Mouse (Mus musculus) splenic B cell, adult 2 months (primary cell): ENCODE measurements around the gene Padi2.

Experiments
- DNase-seq: peaks from one replicate; pipeline ENCODE4 v3.0.0-alpha.2; 2011; ENCODE audit warnings: low read depth, low spot score
- H3K27me3 ChIP-seq: 2 replicates; pipeline ENCODE4 v1.6.1; 2012; ENCODE audit warnings: mild to moderate bottlenecking, low read length, moderate library complexity, mixed read lengths; ENCODE audit not compliant: control insufficient read depth, poor library complexity, insufficient read depth, severe bottlenecking
- H3K36me3 ChIP-seq: 2 replicates; pipeline ENCODE4 v1.6.1; 2012; ENCODE audit warnings: mild to moderate bottlenecking, low read length, moderate library complexity, mixed read lengths; ENCODE audit not compliant: control insufficient read depth, poor library complexity, insufficient read depth, severe bottlenecking

Padi2 gene

GRCm38 (mm10) chr4:140905426-140905871 is 695 bp upstream of the Padi2 start:
- DNase-seq: peak; percentile 81
- Histone ChIP-seq H3K27me3 (no peaks in the 10 kb centered on the region), H3K36me3 (no peaks in the 10 kb centered on the region)

GRCm38 (mm10) chr4:140906827-140907280 is 710 bp downstream of the Padi2 start:
- H3K36me3 ChIP-seq: no peaks in the 10 kb centered on the region
- no peak for DNase-seq
- H3K27me3 ChIP-seq: no peaks in the 10 kb centered on the region

- Histone ChIP-seq H3K27me3 (no peaks in the 10 kb centered on the region), H3K36me3 (no peaks in the 10 kb centered on the region)
- DNase-seq: no peak
Observed at GRCm38 (mm10) chr4:140907306-140908024, 1.3 kb downstream of the Padi2 start.

GRCm38 (mm10) chr4:140908627-140909026 is 2.5 kb downstream of the Padi2 start:
- H3K36me3 ChIP-seq: no peaks in the 10 kb centered on the region
- H3K27me3 ChIP-seq: no peaks in the 10 kb centered on the region
- DNase-seq: no peak

GRCm38 (mm10) chr4:140909536-140909935 is 3.4 kb downstream of the Padi2 start:
- DNase-seq: no peak

GRCm38 (mm10) chr4:140910661-140911310 is 4.6 kb downstream of the Padi2 start:
- Histone ChIP-seq H3K27me3 (no peaks in the 10 kb centered on the region), H3K36me3 (no peaks in the 10 kb centered on the region)
- DNase-seq: no peak

More at GRCm38 (mm10) chr4:140909536-140909935, 3.4 kb downstream of the Padi2 start:
- H3K36me3 ChIP-seq: no peaks in the 10 kb centered on the region
- no peaks in the 10 kb centered on the region for H3K27me3 ChIP-seq

- Histone ChIP-seq H3K27me3 (no peaks in the 10 kb centered on the region), H3K36me3 (no peaks in the 10 kb centered on the region)
Observed at GRCm38 (mm10) chr4:140911416-140911815, 5.3 kb downstream of the Padi2 start.

GRCm38 (mm10) chr4:140912271-140912833 is 6.2 kb downstream of the Padi2 start:
- no peaks in the 10 kb centered on the region for H3K36me3 ChIP-seq
- no peak for DNase-seq
- no peaks in the 10 kb centered on the region for H3K27me3 ChIP-seq

More at GRCm38 (mm10) chr4:140911416-140911815, 5.3 kb downstream of the Padi2 start:
- no peak for DNase-seq

- DNase-seq: no peak
- H3K36me3 ChIP-seq: no peaks in the 10 kb centered on the region
- H3K27me3 ChIP-seq: no peaks in the 10 kb centered on the region
Observed at GRCm38 (mm10) chr4:140913565-140913964, 7.4 kb downstream of the Padi2 start.

DNA sequence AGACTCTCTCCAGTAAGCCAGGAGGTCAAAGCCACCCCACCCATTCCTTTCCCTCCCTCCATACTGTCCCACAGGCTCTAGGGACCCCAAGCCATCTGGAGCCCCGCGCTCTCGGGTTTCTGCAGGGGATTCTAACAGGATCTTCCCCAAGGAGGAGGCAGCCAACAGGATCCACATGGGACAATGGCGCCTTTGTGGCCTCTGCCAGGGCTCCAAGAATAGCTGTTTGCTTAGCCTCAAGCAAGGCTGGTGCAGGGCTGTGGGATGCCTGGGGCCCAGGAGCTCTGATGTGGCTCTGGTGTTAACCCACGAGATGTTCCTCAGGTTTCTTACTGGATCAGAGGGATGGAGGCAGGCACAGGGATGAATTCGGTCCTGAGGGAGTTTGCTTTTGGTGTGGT is 8.6 kb downstream of the Padi2 start:
- H3K36me3 ChIP-seq: no peaks in the 10 kb centered on the region
- H3K27me3 ChIP-seq: no peaks in the 10 kb centered on the region
- no peak for DNase-seq

DNA sequence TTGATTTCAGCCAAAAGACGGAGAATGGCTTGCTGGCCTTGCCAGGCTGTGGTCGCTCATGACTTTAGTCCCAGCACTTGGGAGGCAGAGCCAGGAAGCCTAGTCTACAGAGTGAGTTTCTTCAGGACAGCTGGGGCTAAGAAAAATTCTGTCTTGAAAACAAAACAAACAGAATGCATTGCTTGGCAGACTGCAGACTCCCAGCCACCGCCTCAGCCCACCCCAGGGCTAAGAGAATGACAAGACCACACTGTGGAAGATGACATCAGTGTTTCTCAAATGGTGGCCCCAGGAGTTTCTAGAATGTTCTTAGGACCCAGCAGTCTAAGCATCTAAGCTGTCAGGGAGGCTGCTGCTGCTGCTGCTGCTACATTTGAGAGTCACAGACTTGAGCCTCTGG is 9.1 kb downstream of the Padi2 start:
- no peak for DNase-seq
- Histone ChIP-seq H3K36me3 (no peaks in the 10 kb centered on the region), H3K27me3 (no peaks in the 10 kb centered on the region)

DNA sequence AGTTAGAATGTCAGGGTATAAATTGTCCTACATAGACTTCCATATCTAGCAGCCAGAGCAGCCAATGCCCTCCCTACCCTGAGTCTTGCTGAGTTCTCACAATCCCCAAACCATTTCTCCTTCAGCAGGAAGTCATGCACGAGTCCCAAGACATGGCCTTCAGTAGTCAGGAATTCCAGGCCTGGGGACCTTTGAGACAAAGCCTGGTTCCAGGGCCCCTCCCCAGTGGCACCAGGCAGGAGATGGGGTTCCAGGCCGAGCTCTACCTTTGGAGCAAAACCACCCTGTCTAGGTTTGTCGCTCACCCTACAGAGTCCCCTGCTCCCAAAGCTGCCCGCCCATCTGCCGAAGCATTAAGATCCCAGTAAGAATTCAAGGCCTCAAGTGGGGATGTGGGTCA is 10.2 kb downstream of the Padi2 start:
- H3K27me3 ChIP-seq: no peaks in the 10 kb centered on the region
- H3K36me3 ChIP-seq: no peaks in the 10 kb centered on the region
- no peak for DNase-seq

- DNase-seq: no peak
- Histone ChIP-seq H3K36me3 (no peaks in the 10 kb centered on the region), H3K27me3 (no peaks in the 10 kb centered on the region)
Observed at GRCm38 (mm10) chr4:140917451-140917850, 11.3 kb downstream of the Padi2 start.

GRCm38 (mm10) chr4:140919974-140920836 is 14.1 kb downstream of the Padi2 start:
- Histone ChIP-seq H3K36me3 (no peaks in the 10 kb centered on the region), H3K27me3 (no peaks in the 10 kb centered on the region)
- DNase-seq: peak; percentile 50
